Mouse (Mus musculus): ENCODE data around the gene Katnal1. TPM values are rescaled to one million over a fixed set of nuclear protein-coding genes. Genes with fewer than 3 reads are reported as not detected.

Gene Katnal1
- polyA plus RNA-seq, 1 experiment from 2014 or later = 42.8 TPM

DNA sequence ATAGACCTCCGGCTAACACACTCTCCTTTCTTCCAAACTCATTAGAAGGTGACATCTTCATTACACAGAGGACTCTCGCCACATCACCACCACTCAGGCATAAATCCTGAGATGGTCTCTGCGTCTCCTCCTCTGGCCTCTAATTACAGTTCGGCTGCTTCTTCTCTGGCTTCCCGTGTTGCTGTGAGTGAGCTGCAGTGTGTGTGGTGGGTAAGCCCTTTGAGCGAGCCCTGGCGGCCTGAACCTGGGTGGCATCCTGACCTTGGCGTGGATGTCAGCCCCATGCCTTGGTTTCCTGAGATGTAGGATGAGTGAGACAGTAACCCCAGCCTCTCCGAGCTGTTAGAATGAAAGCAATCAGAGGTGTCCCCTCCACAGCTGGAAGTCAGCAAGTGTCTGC, 19.5 kb upstream of the Katnal1 start:
- ATAC-seq (ENCODE audit: low FRiP score, low TSS enrichment) (no peak), DNase-seq (no peak)
- no peak overlapping the region for H3K27ac ChIP-seq (replicated peaks; ENCODE audit: low read depth, low read length)
- H3K36me3 ChIP-seq (ENCODE audit: control insufficient read depth, insufficient read depth, low read length) = no peaks in the 10 kb centered on the region
- H3K4me2 ChIP-seq (ENCODE audit: low read length) = no peak overlapping the region
- no peaks in the 10 kb centered on the region for H3K9me3 ChIP-seq (ENCODE audit: control insufficient read depth, low read length)
- no peak overlapping the region for H3K4me3 ChIP-seq (replicated peaks; ENCODE audit: low read depth, low read length)
- no peaks in the 10 kb centered on the region for H3K27me3 ChIP-seq (ENCODE audit: control insufficient read depth, insufficient read depth, low read length)
- 0 out of 2 replicates have a peak, but pooled peaks cover 3% of the 10 kb centered on the region for H3K4me1 ChIP-seq (ENCODE audit: control insufficient read depth, insufficient read depth, low read length)
- 77% methylated on average over 9 of the region's 9 CpGs for WGBS
- H3K9ac ChIP-seq (replicated peaks; ENCODE audit: low read length) = no peak overlapping the region

DNA sequence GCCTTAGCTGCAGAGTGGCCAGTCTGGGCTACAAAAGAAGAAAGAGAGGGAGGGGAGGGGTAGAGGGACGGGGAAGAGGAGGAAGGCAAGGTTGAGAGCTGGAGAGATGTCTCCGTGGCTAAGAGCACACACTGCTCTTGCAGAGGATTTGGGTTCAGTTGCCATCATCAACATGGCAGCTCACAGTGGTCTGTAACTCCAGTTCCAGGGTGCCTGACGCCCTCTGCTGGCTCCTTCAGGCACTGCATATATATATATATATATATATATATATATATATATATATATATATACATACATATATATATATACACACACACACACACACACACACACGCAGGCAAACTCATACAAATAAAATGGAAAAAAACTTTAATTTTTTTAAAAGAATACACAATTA, 18.3 kb upstream of the Katnal1 start:
- Histone ChIP-seq H3K27ac (replicated peaks; ENCODE audit: low read depth, low read length) (no peak overlapping the region), H3K4me2 (ENCODE audit: low read length) (no peak overlapping the region), H3K36me3 (ENCODE audit: control insufficient read depth, insufficient read depth, low read length) (no peaks in the 10 kb centered on the region), H3K4me3 (replicated peaks; ENCODE audit: low read depth, low read length) (no peak overlapping the region), H3K27me3 (ENCODE audit: control insufficient read depth, insufficient read depth, low read length) (no peaks in the 10 kb centered on the region), H3K9ac (replicated peaks; ENCODE audit: low read length) (no peak overlapping the region), H3K9me3 (ENCODE audit: control insufficient read depth, low read length) (no peaks in the 10 kb centered on the region), H3K4me1 (ENCODE audit: control insufficient read depth, insufficient read depth, low read length) (0 out of 2 replicates have a peak, but pooled peaks cover 5% of the 10 kb centered on the region)
- 76% methylated on average over 4 of the region's 4 CpGs for WGBS
- ATAC-seq (ENCODE audit: low FRiP score, low TSS enrichment) = no peak
- DNase-seq = no peak

- H3K4me1 ChIP-seq (ENCODE audit: control insufficient read depth, insufficient read depth, low read length) = 0 out of 2 replicates have a peak, but pooled peaks cover 5% of the 10 kb centered on the region
- H3K27ac ChIP-seq (replicated peaks; ENCODE audit: low read depth, low read length) = no peak overlapping the region
- H3K36me3 ChIP-seq (ENCODE audit: control insufficient read depth, insufficient read depth, low read length) = no peaks in the 10 kb centered on the region
- no peaks in the 10 kb centered on the region for H3K9me3 ChIP-seq (ENCODE audit: control insufficient read depth, low read length)
- no peak for ATAC-seq (ENCODE audit: low FRiP score, low TSS enrichment)
- H3K4me3 ChIP-seq (replicated peaks; ENCODE audit: low read depth, low read length) = no peak overlapping the region
- no peaks in the 10 kb centered on the region for H3K27me3 ChIP-seq (ENCODE audit: control insufficient read depth, insufficient read depth, low read length)
- no peak for DNase-seq
- no peak overlapping the region for H3K4me2 ChIP-seq (ENCODE audit: low read length)
- WGBS = 80% methylated on average over 5 of the region's 5 CpGs
- H3K9ac ChIP-seq (replicated peaks; ENCODE audit: low read length) = no peak overlapping the region
Measured at GRCm38 (mm10) chr5:148946787-148947186, 17.7 kb upstream of the Katnal1 start.

DNA sequence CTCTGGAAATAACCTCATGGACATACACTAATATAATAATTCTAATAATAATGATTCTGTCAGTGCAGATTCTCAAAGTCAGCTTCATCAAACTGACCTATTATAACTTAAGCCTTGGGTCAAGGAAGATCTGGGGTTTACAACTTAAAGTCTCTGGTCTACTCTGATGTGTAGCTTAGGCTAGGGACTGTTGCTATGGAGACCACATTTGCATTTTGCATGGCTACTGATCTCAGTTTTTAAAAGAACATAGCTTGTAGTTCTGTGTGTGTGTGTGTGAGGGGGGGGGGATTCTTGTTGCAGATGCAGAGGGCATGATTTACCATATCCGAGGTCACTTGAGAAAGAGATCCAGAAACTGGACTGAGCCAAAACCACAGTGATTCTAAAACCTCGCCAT, 16.6 kb upstream of the Katnal1 start:
- Histone ChIP-seq H3K27me3 (ENCODE audit: control insufficient read depth, insufficient read depth, low read length) (no peaks in the 10 kb centered on the region), H3K36me3 (ENCODE audit: control insufficient read depth, insufficient read depth, low read length) (no peaks in the 10 kb centered on the region), H3K27ac (replicated peaks; ENCODE audit: low read depth, low read length) (no peak overlapping the region), H3K9me3 (ENCODE audit: control insufficient read depth, low read length) (no peaks in the 10 kb centered on the region), H3K4me2 (ENCODE audit: low read length) (no peak overlapping the region), H3K4me1 (ENCODE audit: control insufficient read depth, insufficient read depth, low read length) (0 out of 2 replicates have a peak, but pooled peaks cover 5% of the 10 kb centered on the region), H3K9ac (replicated peaks; ENCODE audit: low read length) (no peak overlapping the region), H3K4me3 (replicated peaks; ENCODE audit: low read depth, low read length) (no peak overlapping the region)
- DNase-seq = peak; percentile 68
- 51% methylated on average over 2 of the region's 2 CpGs for WGBS
- ATAC-seq (ENCODE audit: low FRiP score, low TSS enrichment) = no peak

GRCm38 (mm10) chr5:148944024-148944423, 14.9 kb upstream of the Katnal1 start:
- ATAC-seq (ENCODE audit: low FRiP score, low TSS enrichment) (no peak), DNase-seq (no peak)
- WGBS = 66% methylated on average over 8 of the region's 8 CpGs
- Histone ChIP-seq H3K4me1 (ENCODE audit: control insufficient read depth, insufficient read depth, low read length) (0 out of 2 replicates have a peak, but pooled peaks cover 5% of the 10 kb centered on the region), H3K4me2 (ENCODE audit: low read length) (no peak overlapping the region), H3K27me3 (ENCODE audit: control insufficient read depth, insufficient read depth, low read length) (no peaks in the 10 kb centered on the region), H3K27ac (replicated peaks; ENCODE audit: low read depth, low read length) (no peak overlapping the region), H3K4me3 (replicated peaks; ENCODE audit: low read depth, low read length) (no peak overlapping the region), H3K9me3 (ENCODE audit: control insufficient read depth, low read length) (no peaks in the 10 kb centered on the region), H3K9ac (replicated peaks; ENCODE audit: low read length) (no peak overlapping the region), H3K36me3 (ENCODE audit: control insufficient read depth, insufficient read depth, low read length) (no peaks in the 10 kb centered on the region)

- Histone ChIP-seq H3K27me3 (ENCODE audit: control insufficient read depth, insufficient read depth, low read length) (no peaks in the 10 kb centered on the region), H3K4me2 (ENCODE audit: low read length) (no peak overlapping the region), H3K9ac (replicated peaks; ENCODE audit: low read length) (no peak overlapping the region), H3K9me3 (ENCODE audit: control insufficient read depth, low read length) (no peaks in the 10 kb centered on the region), H3K27ac (replicated peaks; ENCODE audit: low read depth, low read length) (no peak overlapping the region), H3K4me1 (ENCODE audit: control insufficient read depth, insufficient read depth, low read length) (0 out of 2 replicates have a peak, but pooled peaks cover 5% of the 10 kb centered on the region), H3K4me3 (replicated peaks; ENCODE audit: low read depth, low read length) (no peak overlapping the region), H3K36me3 (ENCODE audit: control insufficient read depth, insufficient read depth, low read length) (no peaks in the 10 kb centered on the region)
- WGBS = 63% methylated on average over 10 of the region's 10 CpGs
- DNase-seq (no peak), ATAC-seq (ENCODE audit: low FRiP score, low TSS enrichment) (no peak)
Measured at GRCm38 (mm10) chr5:148943444-148943843, 14.3 kb upstream of the Katnal1 start.

- Histone ChIP-seq H3K4me1 (ENCODE audit: control insufficient read depth, insufficient read depth, low read length) (0 out of 2 replicates have a peak, but pooled peaks cover 5% of the 10 kb centered on the region), H3K9me3 (ENCODE audit: control insufficient read depth, low read length) (no peaks in the 10 kb centered on the region), H3K27ac (replicated peaks; ENCODE audit: low read depth, low read length) (no peak overlapping the region), H3K4me3 (replicated peaks; ENCODE audit: low read depth, low read length) (no peak overlapping the region), H3K9ac (replicated peaks; ENCODE audit: low read length) (no peak overlapping the region), H3K27me3 (ENCODE audit: control insufficient read depth, insufficient read depth, low read length) (no peaks in the 10 kb centered on the region), H3K4me2 (ENCODE audit: low read length) (no peak overlapping the region), H3K36me3 (ENCODE audit: control insufficient read depth, insufficient read depth, low read length) (no peaks in the 10 kb centered on the region)
- DNase-seq (peak; percentile 42), ATAC-seq (ENCODE audit: low FRiP score, low TSS enrichment) (no peak)
- 43% methylated on average over 11 of the region's 11 CpGs for WGBS
Measured at GRCm38 (mm10) chr5:148942957-148943356, 13.8 kb upstream of the Katnal1 start.

- WGBS = 93% methylated on average over 6 of the region's 6 CpGs
- H3K9me3 ChIP-seq (ENCODE audit: control insufficient read depth, low read length) = no peaks in the 10 kb centered on the region
- no peak for DNase-seq
- no peaks in the 10 kb centered on the region for H3K27me3 ChIP-seq (ENCODE audit: control insufficient read depth, insufficient read depth, low read length)
- no peak overlapping the region for H3K9ac ChIP-seq (replicated peaks; ENCODE audit: low read length)
- no peaks in the 10 kb centered on the region for H3K36me3 ChIP-seq (ENCODE audit: control insufficient read depth, insufficient read depth, low read length)
- no peak for ATAC-seq (ENCODE audit: low FRiP score, low TSS enrichment)
- no peak overlapping the region for H3K4me3 ChIP-seq (replicated peaks; ENCODE audit: low read depth, low read length)
- 0 out of 2 replicates have a peak, but pooled peaks cover 5% of the 10 kb centered on the region for H3K4me1 ChIP-seq (ENCODE audit: control insufficient read depth, insufficient read depth, low read length)
- H3K4me2 ChIP-seq (ENCODE audit: low read length) = no peak overlapping the region
- H3K27ac ChIP-seq (replicated peaks; ENCODE audit: low read depth, low read length) = no peak overlapping the region
Measured at GRCm38 (mm10) chr5:148942305-148942704, 13.2 kb upstream of the Katnal1 start.

- no peak overlapping the region for H3K4me2 ChIP-seq (ENCODE audit: low read length)
- H3K9me3 ChIP-seq (ENCODE audit: control insufficient read depth, low read length) = no peaks in the 10 kb centered on the region
- no peak overlapping the region for H3K9ac ChIP-seq (replicated peaks; ENCODE audit: low read length)
- no peak overlapping the region for H3K4me3 ChIP-seq (replicated peaks; ENCODE audit: low read depth, low read length)
- no peaks in the 10 kb centered on the region for H3K27me3 ChIP-seq (ENCODE audit: control insufficient read depth, insufficient read depth, low read length)
- DNase-seq (no peak), ATAC-seq (ENCODE audit: low FRiP score, low TSS enrichment) (no peak)
- H3K4me1 ChIP-seq (ENCODE audit: control insufficient read depth, insufficient read depth, low read length) = 0 out of 2 replicates have a peak, but pooled peaks cover 5% of the 10 kb centered on the region
- WGBS = 79% methylated on average over 10 of the region's 10 CpGs
- no peak overlapping the region for H3K27ac ChIP-seq (replicated peaks; ENCODE audit: low read depth, low read length)
- no peaks in the 10 kb centered on the region for H3K36me3 ChIP-seq (ENCODE audit: control insufficient read depth, insufficient read depth, low read length)
Measured at GRCm38 (mm10) chr5:148941867-148942266, 12.7 kb upstream of the Katnal1 start.
